Mouse (Mus musculus): ENCODE measurements at regions not wholly inside any gene's neighbourhood (a gene's known extent, or its start where the extent isn't known, plus 50 kb on each side); places are given as distances from the start of the nearest gene placed in this dataset.

GRCm38 (mm10) chr16:62500334-62500733, 286.3 kb downstream of the Nsun3 start:
- TF ChIP-seq CTCF (IDR thresholded peaks at IDR 0.05; ENCODE audit: insufficient read depth, low read length), result no peak
- no peak for TF ChIP-seq POLR2A (IDR thresholded peaks at IDR 0.05; ENCODE audit: borderline replicate concordance, extremely low read depth, low read depth, low read length)
